21 mouse cellular contexts compared by ENCODE assay signal in the genomic region with DNA sequence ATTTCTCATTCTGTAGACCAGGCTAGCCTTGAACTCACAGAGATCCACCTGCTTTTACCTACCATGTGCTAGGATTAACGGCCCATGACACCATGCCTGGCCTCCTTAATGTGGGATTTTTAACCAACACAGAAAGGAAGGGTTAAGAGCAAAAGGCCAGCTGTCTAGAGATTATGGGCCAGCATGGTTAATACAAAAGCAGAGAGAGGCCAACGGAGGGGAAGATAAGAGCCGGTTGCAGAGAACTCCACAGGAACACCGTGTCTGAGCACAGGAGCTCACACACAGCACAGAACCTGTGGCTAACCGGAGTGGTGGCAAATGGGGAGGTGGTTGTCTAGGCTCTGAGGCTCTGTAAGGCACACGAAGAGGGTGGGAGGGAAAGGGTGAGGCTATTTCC. TPM values are rescaled to one million over a fixed set of nuclear protein-coding genes. Genes with fewer than 3 reads are reported as not detected.
DNase-seq lines count a peak whose midpoint lies in the region; ATAC-seq and TF ChIP-seq lines count a peak whose summit lies in the region.
"Had no signal": no experiment of that assay in that cellular context is flagged by ENCODE, and none has a peak within 500 bp of the region (broad histone marks: within the 10 kb centered on the region; RNA-seq: fewer than 3 reads in every experiment).

No protein-coding gene starts in this region.

- no peaks in the 10 kb centered on the region for H3K79me2 ChIP-seq in MEL (ENCODE audit: control insufficient read depth, insufficient read depth, low read length, poor library complexity)

- peak; percentile 50 for DNase-seq in G1E (ENCODE audit: low spot score)
- peak; percentile 78 for DNase-seq in MEL (ENCODE audit: low read depth, low spot score)
- DNase-seq in liver, embryonic 13.5 days: peak; percentile 40
- DNase-seq in right cerebral cortex, postnatal 14 days: no peak
- no peak for DNase-seq in urinary bladder, postnatal 36 days (ENCODE audit: low spot score in 2 of 2)
- DNase-seq in urinary bladder, adult 18-20 months (ENCODE audit: low spot score in 2 of 2): no peak
- DNase-seq: adrenal gland, postnatal 14 days; cerebellum, adult 9-11 months; gastrocnemius, adult 2 months; lung, postnatal 14 days; right cerebral cortex, postnatal 4 days had no signal

- no peak for TF ChIP-seq RAD21 in MEL (IDR thresholded peaks at IDR 0.05; ENCODE audit: low read depth, low read length)

- TF ChIP-seq POLR2A in MEL (IDR thresholded peaks at IDR 0.05; ENCODE audit: control insufficient read depth in 1 of 2, insufficient read depth in 1 of 2, low read depth in 1 of 2, low read length in 2 of 2, poor library complexity in 1 of 2): no peak

- WGBS in liver, embryonic 13.5 days (ENCODE audit: insufficient replicate concordance): 12% methylated on average over 6 of the region's 6 CpGs

- peak overlapping the region; percentile 55 for H3K27ac ChIP-seq in MEL (ENCODE audit: control insufficient read depth, low read depth, low read length)
- peak overlapping the region; percentile 58 for H3K27ac ChIP-seq in liver, embryonic 13.5 days
- H3K27ac ChIP-seq: embryonic facial prominence, embryonic 15.5 days; gastrocnemius, adult 2 months; limb, embryonic 10.5 days; midbrain, embryonic 13.5 days; neural tube, embryonic 12.5 days had no signal

- H3K36me3 ChIP-seq in G1E (replicated peaks) (peaks cover 51% of the 10 kb centered on the region), MEL (ENCODE audit: control insufficient read depth in 1 of 2, insufficient read depth in 2 of 2, low read length in 2 of 2) (peaks cover 0 to 13% of the 10 kb centered on the region in 2 experiments; a peak in 2 of 4 replicates)
- peaks cover 12% of the 10 kb centered on the region for H3K36me3 ChIP-seq in liver, embryonic 13.5 days

- H3K4me3 ChIP-seq in G1E (ENCODE audit: low read depth, low read length): peak overlapping the region; percentile 41; the same call in 1 of the 2 replicates
- H3K4me3 ChIP-seq in MEL (ENCODE audit: control insufficient read depth in 1 of 2, insufficient read depth in 1 of 2, low read depth in 2 of 2, low read length in 2 of 2): no peak overlapping the region
- H3K4me3 ChIP-seq in liver, embryonic 13.5 days (replicated peaks): no peak overlapping the region
- H3K4me3 ChIP-seq: embryonic facial prominence, embryonic 15.5 days; gastrocnemius, adult 2 months; limb, embryonic 10.5 days; midbrain, embryonic 13.5 days; neural tube, embryonic 12.5 days had no signal

- H3K4me2 ChIP-seq in liver, embryonic 13.5 days: no peak overlapping the region
- H3K4me2 ChIP-seq: embryonic facial prominence, embryonic 15.5 days; midbrain, embryonic 13.5 days; neural tube, embryonic 12.5 days had no signal

- peak overlapping the region; percentile 28 for H3K9ac ChIP-seq in MEL (ENCODE audit: control insufficient read depth, low read depth, low read length, poor library complexity, severe bottlenecking)
- no peak overlapping the region for H3K9ac ChIP-seq in liver, embryonic 13.5 days
- H3K9ac ChIP-seq: embryonic facial prominence, embryonic 15.5 days; midbrain, embryonic 13.5 days; neural tube, embryonic 12.5 days had no signal

- TF ChIP-seq CTCF in G1E (IDR thresholded peaks at IDR 0.05; ENCODE audit: low read depth, low read length) (no peak), MEL (IDR thresholded peaks at IDR 0.05 in 2 of 3, conservative IDR thresholded peaks at IDR 0.05 in 1 of 3; ENCODE audit: control insufficient read depth in 1 of 3, insufficient read depth in 1 of 3, low read depth in 2 of 3, low read length in 3 of 3, poor library complexity in 1 of 3, severe bottlenecking in 1 of 3) (no peak)

- H3K9me3 ChIP-seq in G1E (replicated peaks) (no peaks in the 10 kb centered on the region), MEL (replicated peaks; ENCODE audit: insufficient read depth, low read length) (no peaks in the 10 kb centered on the region)
- no peaks in the 10 kb centered on the region for H3K9me3 ChIP-seq in liver, embryonic 13.5 days (replicated peaks)
- H3K9me3 ChIP-seq: embryonic facial prominence, embryonic 15.5 days; limb, embryonic 10.5 days; midbrain, embryonic 13.5 days; neural tube, embryonic 12.5 days had no signal

- peak; percentile 74 for ATAC-seq in G1E (ENCODE audit: extremely low read depth, insufficient number of reproducible peaks, low FRiP score, poor library complexity, severe bottlenecking)
- ATAC-seq in liver, embryonic 13.5 days (ENCODE audit: low read depth): peak; percentile 59
- peak; percentile 52 for ATAC-seq in megakaryocyte-erythroid progenitor cell, adult 5-6 weeks (replicated peaks; ENCODE audit: low FRiP score, low TSS enrichment, poor library complexity, severe bottlenecking)
- ATAC-seq: forebrain, embryonic 14.5 days; midbrain, embryonic 13.5 days had no signal

- peak; percentile 42 to 66 for TF ChIP-seq EP300 in MEL (IDR thresholded peaks at IDR 0.05; ENCODE audit: low read depth in 1 of 2, low read length in 2 of 2)

- H3K4me1 ChIP-seq in G1E (ENCODE audit: insufficient read depth, low read depth, low read length): peaks cover 78% of the 10 kb centered on the region
- peaks cover 6 to 22% of the 10 kb centered on the region in 2 experiments for H3K4me1 ChIP-seq in MEL (ENCODE audit: control insufficient read depth in 1 of 2, insufficient read depth in 2 of 2, low read length in 2 of 2)
- H3K4me1 ChIP-seq in liver, embryonic 13.5 days (replicated peaks): peaks cover 48% of the 10 kb centered on the region

- H3K27me3 ChIP-seq in G1E (ENCODE audit: insufficient read depth, low read length): no peaks in the 10 kb centered on the region
- no peaks in the 10 kb centered on the region for H3K27me3 ChIP-seq in MEL (ENCODE audit: control insufficient read depth in 1 of 2, insufficient read depth in 2 of 2, low read length in 2 of 2)
- H3K27me3 ChIP-seq in liver, embryonic 13.5 days: peaks cover 19% of the 10 kb centered on the region
- H3K27me3 ChIP-seq: embryonic facial prominence, embryonic 15.5 days; neural tube, embryonic 12.5 days had no signal

TF ChIP-seq in MEL, 35 proteins besides CTCF, POLR2A, EP300 and RAD21 (continues in another document):
- no peak for TF ChIP-seq NELFE (IDR thresholded peaks at IDR 0.05; ENCODE audit: low read depth, low read length)
- TF ChIP-seq MYB (IDR thresholded peaks at IDR 0.05; ENCODE audit: low read depth, low read length): no peak
- no peak for TF ChIP-seq BHLHE40 (IDR thresholded peaks at IDR 0.05; ENCODE audit: borderline replicate concordance, low read depth, low read length)

RNA-seq across cellular contexts. Expression of gene Fkbp11, which starts 5.4 kb away (rescaled TPM):
- total RNA-seq in G1E (2014; fragmentation: Nextera tagmentation) (11.5 and 14.1 TPM in 2 replicates), G1E (2017) (6.2 and 6.7 TPM in 2 replicates), MEL (2012; rRNA removed) (109 and 160 TPM in 2 replicates)
- polyA plus RNA-seq in G1E (2012) (20.2 and 23.8 TPM in 2 replicates), MEL (2012; ENCODE audit: insufficient read depth in 1 of 2, insufficient read length in 2 of 2, low read depth in 1 of 2, low replicate concordance in 2 of 2, missing spikeins in 1 of 2) (100 to 1,000 TPM in 1 of 2 experiments, not detected in 1; 118 TPM)
- 91.3 and 91.7 TPM in 2 replicates for polyA plus RNA-seq in liver, embryonic 13.5 days (2015; fragmentation: Nextera tagmentation; extraction: Ambion mirVana)
- 5.5 and 6.1 TPM in 2 replicates for total RNA-seq in megakaryocyte-erythroid progenitor cell, adult 5-6 weeks (2014; fragmentation: Nextera tagmentation)
- total RNA-seq in megakaryocyte-erythroid progenitor cell, adult 5-6 weeks (2017): 5.8 and 6.9 TPM in 2 replicates

RNA-seq across cellular contexts. Expression of gene Ccdc65, which starts 25.4 kb away (rescaled TPM):
- total RNA-seq in G1E (2014; fragmentation: Nextera tagmentation): 1.0 TPM in 1 of 2 replicates, not detected in the other
- total RNA-seq in G1E (2017): 0.06 and 0.60 TPM in 2 replicates
- polyA plus RNA-seq in G1E (2012): not detected in 2 replicates
- not detected in 2 replicates for total RNA-seq in MEL (2012; rRNA removed)
- polyA plus RNA-seq in MEL (2012; ENCODE audit: insufficient read depth in 1 of 2, insufficient read length in 2 of 2, low read depth in 1 of 2, low replicate concordance in 2 of 2, missing spikeins in 1 of 2): under 1 TPM in 1 of 2 experiments, not detected in 1; 0.13 TPM
- polyA plus RNA-seq in liver, embryonic 13.5 days (2015; fragmentation: Nextera tagmentation; extraction: Ambion mirVana): 0.06 TPM in 1 of 2 replicates, not detected in the other
- total RNA-seq in megakaryocyte-erythroid progenitor cell, adult 5-6 weeks (2014; fragmentation: Nextera tagmentation): not detected in 2 replicates
- not detected in 2 replicates for total RNA-seq in megakaryocyte-erythroid progenitor cell, adult 5-6 weeks (2017)
- total RNA-seq: common myeloid progenitor, adult 5-6 weeks; gastrocnemius, adult 2 months; gastrocnemius, postnatal 4 days; liver, adult 2 months; megakaryocyte, adult 5-6 weeks had no signal
- polyA plus RNA-seq: liver, adult 2 months had no signal

RNA-seq across cellular contexts. Expression of gene Arf3, which starts 29.6 kb away (rescaled TPM):
- total RNA-seq in G1E (2014; fragmentation: Nextera tagmentation) (60.9 and 65.0 TPM in 2 replicates), G1E (2017) (37.9 and 41.6 TPM in 2 replicates), MEL (2012; rRNA removed) (37.4 and 41.1 TPM in 2 replicates)
- polyA plus RNA-seq in G1E (2012) (55.4 and 58.2 TPM in 2 replicates), MEL (2012; ENCODE audit: insufficient read depth in 1 of 2, insufficient read length in 2 of 2, low read depth in 1 of 2, low replicate concordance in 2 of 2, missing spikeins in 1 of 2) (100 to 1,000 TPM; 140 to 239 TPM)
- polyA plus RNA-seq in liver, embryonic 13.5 days (2015; fragmentation: Nextera tagmentation; extraction: Ambion mirVana): 11.9 and 13.8 TPM in 2 replicates
- total RNA-seq in megakaryocyte-erythroid progenitor cell, adult 5-6 weeks (2014; fragmentation: Nextera tagmentation): 22.5 and 23.2 TPM in 2 replicates
- total RNA-seq in megakaryocyte-erythroid progenitor cell, adult 5-6 weeks (2017): 16.9 and 22.1 TPM in 2 replicates

RNA-seq across cellular contexts. Expression of gene Wnt10b, which starts 44.6 kb away (rescaled TPM):
- total RNA-seq in G1E (2014; fragmentation: Nextera tagmentation) (not detected in 2 replicates), G1E (2017) (0.27 TPM in 1 of 2 replicates, not detected in the other), MEL (2012; rRNA removed) (0.13 and 0.23 TPM in 2 replicates)
- polyA plus RNA-seq in G1E (2012) (0.05 and 0.09 TPM in 2 replicates), MEL (2012; ENCODE audit: insufficient read depth in 1 of 2, insufficient read length in 2 of 2, low read depth in 1 of 2, low replicate concordance in 2 of 2, missing spikeins in 1 of 2) (under 1 TPM in 1 of 2 experiments, not detected in 1; 0.14 TPM)
- not detected in 2 replicates for polyA plus RNA-seq in liver, embryonic 13.5 days (2015; fragmentation: Nextera tagmentation; extraction: Ambion mirVana)
- total RNA-seq in megakaryocyte-erythroid progenitor cell, adult 5-6 weeks (2014; fragmentation: Nextera tagmentation): not detected in 2 replicates
- not detected in 2 replicates for total RNA-seq in megakaryocyte-erythroid progenitor cell, adult 5-6 weeks (2017)
- total RNA-seq: liver, adult 2 months had no signal
- polyA plus RNA-seq: forebrain, embryonic 14.5 days; liver, adult 2 months had no signal

RNA-seq across cellular contexts. Expression of gene Rnd1, which starts 56.1 kb away (rescaled TPM):
- 3.2 and 3.3 TPM in 2 replicates for total RNA-seq in G1E (2014; fragmentation: Nextera tagmentation)
- total RNA-seq in G1E (2017): 1.2 and 1.5 TPM in 2 replicates
- 1.0 and 1.1 TPM in 2 replicates for polyA plus RNA-seq in G1E (2012)
- 5.8 and 6.0 TPM in 2 replicates for total RNA-seq in MEL (2012; rRNA removed)
- polyA plus RNA-seq in MEL (2012; ENCODE audit: insufficient read depth in 1 of 2, insufficient read length in 2 of 2, low read depth in 1 of 2, low replicate concordance in 2 of 2, missing spikeins in 1 of 2): 1 to 10 TPM in 1 of 2 experiments, not detected in 1; 5.5 TPM
- 0.35 and 0.37 TPM in 2 replicates for polyA plus RNA-seq in liver, embryonic 13.5 days (2015; fragmentation: Nextera tagmentation; extraction: Ambion mirVana)
- 0.64 TPM in 1 of 2 replicates, not detected in the other for total RNA-seq in megakaryocyte-erythroid progenitor cell, adult 5-6 weeks (2014; fragmentation: Nextera tagmentation)
- total RNA-seq in megakaryocyte-erythroid progenitor cell, adult 5-6 weeks (2017): 0.61 TPM in 1 of 2 replicates, not detected in the other

Comparison
In these comparisons a context has a peak if more than half of its experiments do, and no peak if none do; other contexts are left out.
1. DNase-seq: peak in G1E (single experiment), MEL (single experiment) and liver, embryonic 13.5 days (single experiment); none in right cerebral cortex, postnatal 14 days (single experiment), urinary bladder, postnatal 36 days (0 of 2) and urinary bladder, adult 18-20 months (0 of 2).
2. Peak in every context shown above with its lines, with median percentiles within 50 percentile points of each other: ATAC-seq.